Mouse (Mus musculus) cortical plate, adult 2 months (tissue): Measurements from ENCODE around the gene Ctnnd2. TPM values are rescaled to one million over a fixed set of nuclear protein-coding genes. Genes with fewer than 3 reads are reported as not detected.

ENCODE experiments used
- H3K27ac ChIP-seq: fragments of 200-500 bp; 2 replicates; pipeline ENCODE4 v1.5.1; 2012; ENCODE audit warnings: low read length, control low read depth, inconsistent platforms; ENCODE audit not compliant: insufficient read depth
- H3K4me1 ChIP-seq: fragments of 200-500 bp; 2 replicates; pipeline ENCODE4 v1.6.1; 2011; ENCODE audit warnings: low read length; ENCODE audit not compliant: control insufficient read depth, insufficient read depth
- H3K4me3 ChIP-seq: fragments of 200-500 bp; 2 replicates; pipeline ENCODE4 v1.5.1; 2011; ENCODE audit warnings: mild to moderate bottlenecking, low read length, control low read depth; ENCODE audit not compliant: insufficient read depth
- CTCF ChIP-seq: fragments of 200-500 bp; IDR thresholded peaks from 2 replicates; pipeline ENCODE4 v1.5.1; 2011; ENCODE audit warnings: mild to moderate bottlenecking, control low read depth, low read length; ENCODE audit not compliant: insufficient read depth; ENCODE audit errors: extremely low read depth
- POLR2A ChIP-seq: fragments of 200-500 bp; IDR thresholded peaks from 2 replicates; pipeline ENCODE4 v1.6.1; 2011; ENCODE audit warnings: mild to moderate bottlenecking, low read length, control low read depth; ENCODE audit not compliant: insufficient read depth; ENCODE audit errors: extremely low read depth
- polyA plus RNA-seq: library from polyadenylated mRNA; depleted of rRNA; stranded (reverse); fragments of >200 nt; gene quantifications from 2 replicates; pipeline ENCODE4 v1.2.3, GENCODE M21; 2012

Gene Ctnnd2
- polyA plus RNA-seq, 1 experiment: 133 TPM

- H3K27ac ChIP-seq: peak overlapping the region; percentile 83; the same call in 1 of the 2 replicates
- 0 out of 2 replicates have a peak overlapping the region, but pooled peaks have one; percentile 13 for H3K4me3 ChIP-seq
- no peak for TF ChIP-seq CTCF
- TF ChIP-seq POLR2A: no peak
- no peaks in the 10 kb centered on the region for H3K4me1 ChIP-seq
Measured at GRCm38 (mm10) chr15:30962421-30963160, 790.2 kb downstream of the Ctnnd2 start.

GRCm38 (mm10) chr15:30964046-30964445 lies 791.7 kb downstream of the Ctnnd2 start:
- no peak overlapping the region for H3K27ac ChIP-seq
- no peak overlapping the region for H3K4me3 ChIP-seq
- TF ChIP-seq CTCF (no peak), POLR2A (no peak)
- H3K4me1 ChIP-seq: no peaks in the 10 kb centered on the region

GRCm38 (mm10) chr15:30964865-30965679 lies 792.7 kb downstream of the Ctnnd2 start:
- H3K27ac ChIP-seq: no peak overlapping the region
- H3K4me3 ChIP-seq: no peak overlapping the region
- H3K4me1 ChIP-seq: no peaks in the 10 kb centered on the region; the same call in 1 of the 2 replicates
- no peak for TF ChIP-seq POLR2A
- TF ChIP-seq CTCF: no peak

- no peak for TF ChIP-seq CTCF
- no peak for TF ChIP-seq POLR2A
- H3K4me3 ChIP-seq: no peak overlapping the region
- no peaks in the 10 kb centered on the region; the same call in 1 of the 2 replicates for H3K4me1 ChIP-seq
- no peak overlapping the region for H3K27ac ChIP-seq
Measured at GRCm38 (mm10) chr15:30966826-30967225, 794.4 kb downstream of the Ctnnd2 start.

GRCm38 (mm10) chr15:30974436-30974835 lies 802.0 kb downstream of the Ctnnd2 start:
- Histone ChIP-seq H3K4me1 (peaks cover 6% of the 10 kb centered on the region; the same call in 1 of the 2 replicates), H3K27ac (no peak overlapping the region), H3K4me3 (no peak overlapping the region)
- TF ChIP-seq CTCF (no peak), POLR2A (no peak)

- H3K4me1 ChIP-seq: peaks cover 6% of the 10 kb centered on the region; the same call in 1 of the 2 replicates
- H3K27ac ChIP-seq: no peak overlapping the region
- H3K4me3 ChIP-seq: no peak overlapping the region
- TF ChIP-seq CTCF (no peak), POLR2A (no peak)
Measured at GRCm38 (mm10) chr15:30974991-30975775, 802.8 kb downstream of the Ctnnd2 start.

- H3K4me1 ChIP-seq: peaks cover 6% of the 10 kb centered on the region; the same call in 1 of the 2 replicates
- H3K4me3 ChIP-seq: no peak overlapping the region
- TF ChIP-seq CTCF (no peak), POLR2A (no peak)
- H3K27ac ChIP-seq: no peak overlapping the region
Measured at GRCm38 (mm10) chr15:30977166-30977740, 804.9 kb downstream of the Ctnnd2 start.

- Histone ChIP-seq H3K4me1 (no peaks in the 10 kb centered on the region; the same call in 1 of the 2 replicates), H3K27ac (no peak overlapping the region), H3K4me3 (no peak overlapping the region)
- TF ChIP-seq CTCF (no peak), POLR2A (no peak)
Measured at GRCm38 (mm10) chr15:30986890-30987289, 814.5 kb downstream of the Ctnnd2 start.
